In genomic region chr3:145649852-145650202, GRCm38 (mm10) we compare ENCODE assay signal across 8 mouse cellular contexts. TPM values are rescaled to one million over a fixed set of nuclear protein-coding genes. Genes with fewer than 3 reads are reported as not detected.
DNase-seq lines count a peak whose midpoint lies in the region; ATAC-seq and TF ChIP-seq lines count a peak whose summit lies in the region.

Gene Ccn1 (minus strand): TSS chr3:145649981.

- H3K4me3 ChIP-seq in cerebellum, adult 2 months (replicated peaks; ENCODE audit: insufficient read depth, low read depth, low read length) = peak within 1 kb of the TSS; percentile 33
- H3K4me3 ChIP-seq in embryonic facial prominence, embryonic 13.5 days = peak within 1 kb of the TSS; percentile 72
- peak within 1 kb of the TSS; percentile 71 for H3K4me3 ChIP-seq in heart, adult 2 months
- H3K4me3 ChIP-seq in kidney, adult 2 months (ENCODE audit: insufficient read depth, low read depth, low read length) = peak within 1 kb of the TSS; percentile 82
- peak within 1 kb of the TSS; percentile 55 for H3K4me3 ChIP-seq in liver, embryonic 13.5 days (replicated peaks)
- peak within 1 kb of the TSS; percentile 47 for H3K4me3 ChIP-seq in neural tube, embryonic 14.5 days (ENCODE audit: low read depth, low read length)

- no peaks in the 10 kb centered on the region for H3K9me3 ChIP-seq in embryonic facial prominence, embryonic 13.5 days
- no peaks in the 10 kb centered on the region for H3K9me3 ChIP-seq in liver, embryonic 13.5 days (replicated peaks)
- H3K9me3 ChIP-seq in neural tube, embryonic 14.5 days (ENCODE audit: control insufficient read depth, low read length) = no peaks in the 10 kb centered on the region

- TF ChIP-seq EP300 in heart, adult 2 months (IDR thresholded peaks at IDR 0.05; ENCODE audit: insufficient read depth, low read depth, low read length) = 0 out of 2 replicates have a peak, but pooled peaks have one; percentile 68

- ATAC-seq in cerebellum, adult (ENCODE audit: insufficient number of reproducible peaks, low FRiP score, low TSS enrichment) = no peak
- ATAC-seq in embryonic facial prominence, embryonic 13.5 days (ENCODE audit: insufficient number of reproducible peaks, insufficient read depth, low FRiP score, low TSS enrichment, low read depth) = peak; percentile 45; the same call in 1 of the 2 replicates
- ATAC-seq in liver, embryonic 13.5 days (ENCODE audit: low read depth) = peak; percentile 32; the same call in 1 of the 2 replicates
- ATAC-seq in neural tube, embryonic 14.5 days (ENCODE audit: low read depth) = peak; percentile 54

- peak; percentile 22 to 37 for DNase-seq in cerebellum, adult 2 months
- DNase-seq in heart, adult 2 months = peak; percentile 92 to 93
- DNase-seq in kidney, adult 2 months = peak; percentile 97
- no peak for DNase-seq in liver, embryonic 13.5 days
- DNase-seq in urinary bladder, postnatal 4 days (ENCODE audit: low spot score in 2 of 2) = peak; percentile 84

- H3K4me2 ChIP-seq in embryonic facial prominence, embryonic 13.5 days = peak within 1 kb of the TSS; percentile 86
- peak within 1 kb of the TSS; percentile 52 for H3K4me2 ChIP-seq in liver, embryonic 13.5 days
- peak within 1 kb of the TSS; percentile 87 for H3K4me2 ChIP-seq in neural tube, embryonic 14.5 days (ENCODE audit: low read depth, low read length)

- no peaks in the 10 kb centered on the region; the same call in 1 of the 2 replicates for H3K27me3 ChIP-seq in cerebellum, adult 2 months (ENCODE audit: control insufficient read depth, insufficient read depth, low read length)
- no peaks in the 10 kb centered on the region for H3K27me3 ChIP-seq in embryonic facial prominence, embryonic 13.5 days
- H3K27me3 ChIP-seq in heart, adult 2 months (ENCODE audit: control insufficient read depth, insufficient read depth, low read length) = no peaks in the 10 kb centered on the region
- no peaks in the 10 kb centered on the region for H3K27me3 ChIP-seq in kidney, adult 2 months (replicated peaks; ENCODE audit: control insufficient read depth, insufficient read depth, low read length)
- H3K27me3 ChIP-seq in liver, embryonic 13.5 days = peaks cover 74% of the 10 kb centered on the region
- H3K27me3 ChIP-seq in neural tube, embryonic 14.5 days (ENCODE audit: control insufficient read depth, insufficient read depth, low read length) = peaks cover 11% of the 10 kb centered on the region

- intact Hi-C loops in heart, adult 2 months (cut with DNase I) = loop anchor here (1.0 to 5.0 kb wide), 8 partner anchors 35 to 272 kb away; partner anchors contain the start of gene Bcl10

- H3K79me2 ChIP-seq in heart, adult 2 months (replicated peaks; ENCODE audit: control insufficient read depth, insufficient read depth, low read length) = no peaks in the 10 kb centered on the region

- H3K4me1 ChIP-seq in cerebellum, adult 2 months (ENCODE audit: control insufficient read depth, insufficient read depth, low read length) = 0 out of 2 replicates have a peak, but pooled peaks cover 4% of the 10 kb centered on the region
- peaks cover 52% of the 10 kb centered on the region for H3K4me1 ChIP-seq in embryonic facial prominence, embryonic 13.5 days
- peaks cover 16% of the 10 kb centered on the region for H3K4me1 ChIP-seq in heart, adult 2 months (ENCODE audit: control insufficient read depth, insufficient read depth, low read length)
- peaks cover 16% of the 10 kb centered on the region for H3K4me1 ChIP-seq in kidney, adult 2 months (ENCODE audit: control insufficient read depth, insufficient read depth, low read length)
- peaks cover 18% of the 10 kb centered on the region for H3K4me1 ChIP-seq in liver, embryonic 13.5 days (replicated peaks)
- H3K4me1 ChIP-seq in neural tube, embryonic 14.5 days (ENCODE audit: control insufficient read depth, insufficient read depth, low read length) = peaks cover 40% of the 10 kb centered on the region

- peaks cover 11% of the 10 kb centered on the region for H3K36me3 ChIP-seq in embryonic facial prominence, embryonic 13.5 days
- peaks cover 10% of the 10 kb centered on the region for H3K36me3 ChIP-seq in heart, adult 2 months (ENCODE audit: control insufficient read depth, insufficient read depth, low read length)
- H3K36me3 ChIP-seq in kidney, adult 2 months (ENCODE audit: control insufficient read depth, insufficient read depth, low read length) = no peaks in the 10 kb centered on the region
- H3K36me3 ChIP-seq in liver, embryonic 13.5 days = no peaks in the 10 kb centered on the region
- H3K36me3 ChIP-seq in neural tube, embryonic 14.5 days (ENCODE audit: control insufficient read depth, insufficient read depth, low read length) = no peaks in the 10 kb centered on the region

- peak within 1 kb of the TSS; percentile 89 for H3K9ac ChIP-seq in embryonic facial prominence, embryonic 13.5 days
- H3K9ac ChIP-seq in heart, adult 2 months (ENCODE audit: low read depth, low read length) = peak within 1 kb of the TSS; percentile 93
- H3K9ac ChIP-seq in liver, embryonic 13.5 days = peak within 1 kb of the TSS; percentile 61
- peak within 1 kb of the TSS; percentile 41 for H3K9ac ChIP-seq in neural tube, embryonic 14.5 days (replicated peaks; ENCODE audit: low read depth, low read length)

- no peak within 1 kb of the TSS for H3K27ac ChIP-seq in cerebellum, adult 2 months (ENCODE audit: insufficient read depth, low read length)
- H3K27ac ChIP-seq in embryonic facial prominence, embryonic 13.5 days = peak within 1 kb of the TSS; percentile 95
- H3K27ac ChIP-seq in heart, adult 2 months = peak within 1 kb of the TSS; percentile 98
- H3K27ac ChIP-seq in kidney, adult 2 months (ENCODE audit: insufficient read depth, low read depth, low read length) = peak within 1 kb of the TSS; percentile 90
- H3K27ac ChIP-seq in liver, embryonic 13.5 days = peak within 1 kb of the TSS; percentile 39; the same call in 1 of the 2 replicates
- peak within 1 kb of the TSS; percentile 31; the same call in 1 of the 2 replicates for H3K27ac ChIP-seq in neural tube, embryonic 14.5 days (ENCODE audit: low read depth, low read length)

- WGBS in cerebellum, adult 2 months = under 1% methylated on average over 29 of the region's 29 CpGs
- WGBS in embryonic facial prominence, embryonic 13.5 days = under 1% methylated on average over 29 of the region's 29 CpGs
- whole genome bisulfite sequencing in heart, adult 2 months = under 1% methylated on average over 29 of the region's 29 CpGs
- WGBS in kidney, adult 2 months = under 1% methylated on average over 29 of the region's 29 CpGs
- 0% methylated on average over 28 of the region's 29 CpGs for WGBS in liver, embryonic 13.5 days (ENCODE audit: insufficient replicate concordance)
- WGBS in neural tube, embryonic 14.5 days = under 1% methylated on average over 19 of the region's 29 CpGs

- 0 out of 2 replicates have a peak, but pooled peaks have one; percentile 21 for TF ChIP-seq POLR2A in cerebellum, adult 2 months (IDR thresholded peaks at IDR 0.05; ENCODE audit: borderline replicate concordance, insufficient read depth, low read length)
- TF ChIP-seq POLR2A in heart, adult 2 months (IDR thresholded peaks at IDR 0.05; ENCODE audit: insufficient read depth, low read depth, low read length) = peak; percentile 99
- peak; percentile 86 for TF ChIP-seq POLR2A in kidney, adult 2 months (IDR thresholded peaks at IDR 0.05; ENCODE audit: low read depth, low read length)

- TF ChIP-seq CTCF in cerebellum, adult 2 months (IDR thresholded peaks at IDR 0.05; ENCODE audit: borderline replicate concordance, insufficient read depth, low read depth, low read length) = no peak
- no peak for TF ChIP-seq CTCF in heart, adult 2 months (IDR thresholded peaks at IDR 0.05)
- no peak for TF ChIP-seq CTCF in kidney, adult 2 months (conservative IDR thresholded peaks at IDR 0.05; ENCODE audit: insufficient read depth, insufficient read length, low read depth, low read length)

RNA-seq across cellular contexts. Expression of gene Ccn1, which starts in this region (rescaled TPM):
- 2.8 TPM in 2 replicates for polyA plus RNA-seq in cerebellum, adult 2 months (2012; rRNA removed)
- polyA plus RNA-seq in embryonic facial prominence, embryonic 13.5 days (2015; fragmentation: Nextera tagmentation; extraction: Ambion mirVana) = 50.3 TPM in 2 replicates
- 10 to 100 TPM; 49.9 to 72.1 TPM for total RNA-seq in heart, adult 2 months (2021)
- 39.7 and 45.0 TPM in 2 replicates for polyA plus RNA-seq in heart, adult 2 months (2012; rRNA removed)
- 14.2 and 16.5 TPM in 2 replicates for polyA plus RNA-seq in kidney, adult 2 months (2012; rRNA removed)
- polyA plus RNA-seq in liver, embryonic 13.5 days (2015; fragmentation: Nextera tagmentation; extraction: Ambion mirVana) = 6.3 and 7.5 TPM in 2 replicates
- polyA plus RNA-seq in neural tube, embryonic 14.5 days (2014; fragmentation: Nextera tagmentation; extraction: Ambion mirVana) = 1.9 and 4.5 TPM in 2 replicates

Comparison
In these comparisons a context has a peak if more than half of its experiments do, and no peak if none do; other contexts are left out.
1. POLR2A ChIP-seq: peak in every context shown above with its lines; median percentile 99 in heart, adult 2 months; 86 in kidney, adult 2 months; 21 in cerebellum, adult 2 months.
2. H3K9ac ChIP-seq: peak in every context shown above with its lines; median percentile 93 in heart, adult 2 months; 89 in embryonic facial prominence, embryonic 13.5 days; 61 in liver, embryonic 13.5 days; 41 in neural tube, embryonic 14.5 days.